Mouse (Mus musculus): ENCODE measurements at regions not wholly inside any gene's neighbourhood (a gene's known extent, or its start where the extent isn't known, plus 50 kb on each side); places are given as distances from the start of the nearest gene placed in this dataset.
"Not testable (repeated sequence)": the region's sequence is repeated elsewhere in the genome, so short reads cannot be mapped to it uniquely, and the experiment has no call there.

GRCm38 (mm10) chr15:96031085-96031780 is 240.6 kb downstream of the Ano6 start:
- DNase-seq, result no peak

DNA sequence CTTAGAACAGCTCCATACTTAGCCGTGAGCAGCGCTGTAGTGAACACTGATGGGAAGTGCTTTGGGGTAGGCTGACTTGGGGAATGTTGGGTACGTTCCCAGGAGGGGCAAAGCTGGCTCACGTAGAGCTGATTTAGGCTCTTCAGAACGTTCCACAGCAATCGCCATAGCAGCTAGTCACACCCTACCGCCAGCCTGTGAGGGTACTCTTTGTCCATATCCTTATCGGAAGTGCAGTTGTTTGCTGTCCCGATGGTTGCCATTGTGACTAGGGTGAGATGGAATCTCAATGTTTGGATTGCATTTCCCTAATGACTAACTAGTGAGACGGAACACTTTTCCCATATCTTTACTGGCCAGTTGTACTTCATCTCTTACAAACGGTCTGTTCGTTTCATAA is 244.6 kb downstream of the Ano6 start:
- no peak for DNase-seq

DNA sequence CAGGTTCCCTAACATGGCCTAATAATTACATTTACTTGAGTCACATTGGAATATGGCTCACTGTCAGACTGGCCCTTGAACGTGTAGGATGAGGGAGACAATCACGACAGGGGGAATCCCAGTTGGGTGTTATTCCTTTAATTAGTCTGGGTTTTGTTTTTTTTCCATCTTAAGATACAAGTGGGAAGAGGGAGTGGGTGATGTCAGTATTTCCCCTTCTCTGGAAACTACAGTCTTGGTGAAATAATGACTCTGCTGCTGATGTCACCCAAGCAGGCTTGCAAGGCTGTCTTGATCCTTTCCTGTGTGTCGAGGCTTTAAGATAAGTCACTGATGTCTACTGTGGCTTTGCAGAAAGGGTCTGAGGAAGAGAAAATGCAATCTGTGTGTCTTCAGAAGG is 241.8 kb upstream of the Arid2 start:
- DNase-seq, result no peak

GRCm38 (mm10) chr15:96046651-96047050 is 240.7 kb upstream of the Arid2 start:
- DNase-seq, result no peak

DNA sequence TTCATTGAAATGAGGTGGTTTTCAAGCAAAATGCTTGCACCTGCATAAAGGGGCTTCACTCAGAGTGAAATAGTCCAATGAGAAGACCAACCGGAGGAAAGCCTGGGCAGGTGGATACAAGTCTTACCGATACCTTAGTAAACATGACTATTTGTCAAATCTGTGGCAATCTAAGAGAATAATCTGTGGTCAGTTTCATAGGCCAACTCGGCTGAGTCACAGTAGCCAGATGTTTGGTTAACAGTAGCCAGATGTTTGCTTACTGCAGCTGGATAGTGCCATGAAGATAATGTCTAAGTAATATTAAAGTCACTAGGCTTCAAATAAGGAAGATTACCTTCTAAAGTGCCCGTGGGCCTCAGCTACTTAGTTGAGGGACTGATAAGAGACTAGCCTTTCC is 236.9 kb upstream of the Arid2 start:
- no peak for DNase-seq

DNA sequence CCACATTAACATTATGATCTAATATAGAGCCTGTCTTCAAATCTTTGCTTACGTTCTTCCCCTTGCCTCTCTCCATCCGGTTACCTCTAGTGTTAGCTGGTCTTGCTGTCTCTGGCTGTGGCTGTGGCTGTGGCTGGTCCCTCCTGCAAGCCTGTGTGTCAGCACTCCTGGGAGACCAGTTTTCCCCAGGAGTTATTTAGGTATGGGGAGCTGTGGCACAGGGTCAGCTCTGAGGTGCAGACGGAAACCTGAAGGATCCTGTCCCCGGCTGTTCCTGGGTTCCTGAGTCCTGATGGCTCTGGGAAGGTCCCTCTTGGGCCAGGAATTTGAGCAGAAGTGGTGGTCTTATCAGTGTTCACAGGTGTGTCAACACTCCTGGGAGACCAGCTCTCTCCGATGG is 234.7 kb upstream of the Arid2 start:
- no peak for DNase-seq

DNA sequence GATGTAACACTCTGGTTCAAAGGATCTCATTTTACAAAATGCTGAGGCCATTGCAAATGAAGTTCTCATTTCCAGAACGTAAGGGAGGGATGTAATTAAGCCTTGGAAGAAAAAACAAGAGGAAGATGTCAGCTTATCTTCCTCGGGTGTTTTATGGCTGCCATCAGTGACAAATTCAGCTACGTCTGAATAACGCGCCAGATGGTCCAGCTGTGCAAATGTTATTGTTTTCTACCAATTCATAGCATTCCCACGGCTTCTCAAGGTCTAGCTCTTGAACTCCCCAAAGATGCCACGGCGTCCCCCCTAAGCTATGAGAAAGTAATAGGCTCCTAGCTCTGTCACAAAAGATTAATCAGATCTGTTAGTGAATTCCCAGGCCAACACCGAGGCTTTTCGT is 232.0 kb upstream of the Arid2 start:
- DNase-seq, result no peak

DNA sequence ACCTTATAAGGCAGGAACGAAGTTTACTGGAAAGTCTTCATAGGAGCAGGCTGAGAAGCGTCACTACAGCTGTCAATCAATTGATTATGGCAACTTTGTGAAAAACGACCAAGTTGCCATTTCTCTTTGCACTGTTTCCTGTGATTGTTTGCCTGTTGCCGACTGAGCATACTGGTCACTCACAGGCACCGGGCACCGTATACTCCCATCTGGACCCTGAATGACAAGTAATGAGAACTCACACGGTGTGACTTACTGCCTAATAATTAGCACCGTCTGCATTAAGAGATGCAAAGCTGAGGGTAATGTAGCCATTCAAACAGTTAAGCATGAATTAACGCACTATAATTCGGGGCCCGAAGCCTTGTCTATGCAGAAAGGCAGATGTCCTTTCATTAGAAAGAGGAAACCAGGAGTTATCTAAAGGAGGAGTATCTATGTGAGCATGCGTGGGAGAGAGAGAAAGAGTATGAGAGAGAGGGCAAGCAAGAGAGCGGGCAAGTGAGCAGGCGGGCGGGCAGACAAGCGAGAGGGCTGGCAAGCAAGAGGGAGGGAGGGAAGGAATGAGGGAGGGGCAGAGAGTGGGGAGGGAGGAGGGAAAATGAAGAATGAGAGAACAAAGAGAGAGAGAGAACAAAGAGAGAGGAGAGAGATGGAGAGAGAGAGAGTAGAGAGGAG is 231.4 kb upstream of the Arid2 start:
- DNase-seq, result no peak

- DNase-seq, result no peak
These were observed 227.7 kb upstream of the Arid2 start for GRCm38 (mm10) chr15:96059623-96060022.

DNA sequence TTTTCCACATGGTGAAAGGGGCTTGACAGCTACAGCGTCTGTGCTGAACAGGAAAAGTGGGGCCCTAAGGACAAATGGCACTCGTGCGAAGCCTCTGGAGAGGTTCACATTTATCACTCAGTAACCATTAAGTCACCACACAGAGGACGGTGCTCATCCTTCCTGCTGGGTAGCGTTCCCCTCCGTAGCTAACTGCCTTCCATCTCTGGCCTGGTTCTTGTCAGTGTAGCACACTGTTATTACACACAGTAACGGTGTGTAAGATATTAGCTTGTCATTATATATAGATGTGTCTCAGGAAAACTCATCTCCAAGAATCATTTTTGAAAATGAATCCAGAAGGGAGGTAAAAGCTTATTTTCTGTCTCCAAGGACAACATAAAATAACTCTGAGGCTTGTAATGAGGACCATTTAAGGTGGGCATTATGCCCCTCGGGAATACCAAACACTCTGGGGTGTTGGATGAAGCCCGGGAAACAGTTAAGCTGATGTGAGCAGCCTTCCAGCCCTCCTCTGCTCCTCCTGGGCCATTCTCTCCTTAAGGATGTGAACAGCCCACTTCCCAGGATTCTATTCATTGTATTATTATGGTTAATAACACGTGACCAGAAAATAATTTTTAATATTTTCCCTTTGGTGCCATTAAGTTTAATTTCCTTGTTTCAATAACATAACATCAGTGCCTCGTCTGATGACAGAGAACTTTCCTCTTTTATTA is 222.7 kb upstream of the Arid2 start:
- no peak for DNase-seq

- no peak for DNase-seq
These were observed 211.7 kb upstream of the Arid2 start for GRCm38 (mm10) chr15:96075615-96076014.

DNA sequence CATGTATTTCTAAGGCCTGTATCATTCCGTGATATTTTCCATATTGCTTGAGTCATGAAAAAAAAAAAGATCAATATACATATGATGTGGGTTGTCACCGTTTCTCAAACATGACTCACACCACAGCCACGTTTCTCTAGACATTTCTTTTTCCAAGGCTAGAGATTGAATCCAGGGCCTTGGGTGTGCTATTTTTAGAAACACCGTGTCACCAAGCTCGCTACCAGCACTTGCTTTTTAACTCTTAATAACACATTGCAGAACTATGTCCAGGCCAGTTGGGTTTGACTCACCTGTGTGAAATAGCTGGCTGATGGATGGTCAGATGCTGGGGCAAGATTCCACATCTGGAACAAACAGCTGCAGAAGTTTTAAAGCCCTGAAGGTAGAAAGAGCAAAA is 209.6 kb upstream of the Arid2 start:
- DNase-seq, result no peak

DNA sequence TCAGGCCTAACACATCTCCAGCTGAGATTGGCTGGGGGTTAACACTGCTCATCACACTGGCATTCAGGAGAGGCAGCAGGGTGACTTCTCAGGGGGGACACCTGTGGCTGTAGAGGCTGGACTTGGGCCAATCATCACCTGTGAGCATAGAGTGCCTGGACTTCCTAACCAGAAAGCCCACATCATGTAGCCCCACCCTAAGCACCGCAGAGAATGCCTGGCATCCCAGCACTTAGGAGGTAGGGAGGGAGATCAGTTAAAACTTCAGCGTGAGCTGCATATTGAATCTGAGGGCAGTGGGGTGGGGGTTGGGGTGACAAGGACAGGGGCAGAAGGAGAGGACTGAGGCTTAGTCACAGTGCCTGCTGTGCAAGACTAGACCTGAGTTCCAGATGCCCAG is 208.7 kb upstream of the Arid2 start:
- DNase-seq, result no peak

- DNase-seq, result no peak
These were observed 197.6 kb upstream of the Arid2 start for GRCm38 (mm10) chr15:96089676-96090075.

DNA sequence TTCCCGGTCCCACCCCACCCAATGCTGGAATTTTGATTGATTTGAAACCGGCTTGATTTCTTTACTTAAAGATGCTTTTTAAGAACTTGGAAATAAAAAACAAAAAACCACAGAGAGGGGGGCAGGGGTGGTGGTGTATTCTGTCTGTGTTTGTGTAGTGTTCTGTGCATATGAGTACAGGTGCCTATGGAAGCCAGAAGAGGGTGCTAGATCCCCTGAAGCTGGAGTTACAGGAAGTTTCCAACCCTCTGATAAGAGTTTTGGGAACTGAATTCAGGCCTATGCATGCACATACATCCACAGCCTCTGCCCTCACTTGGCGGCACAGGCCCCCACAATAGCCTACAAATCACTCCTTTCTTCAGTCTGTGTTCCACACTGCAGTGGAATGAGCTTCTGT is 190.9 kb upstream of the Arid2 start:
- no peak for DNase-seq

DNA sequence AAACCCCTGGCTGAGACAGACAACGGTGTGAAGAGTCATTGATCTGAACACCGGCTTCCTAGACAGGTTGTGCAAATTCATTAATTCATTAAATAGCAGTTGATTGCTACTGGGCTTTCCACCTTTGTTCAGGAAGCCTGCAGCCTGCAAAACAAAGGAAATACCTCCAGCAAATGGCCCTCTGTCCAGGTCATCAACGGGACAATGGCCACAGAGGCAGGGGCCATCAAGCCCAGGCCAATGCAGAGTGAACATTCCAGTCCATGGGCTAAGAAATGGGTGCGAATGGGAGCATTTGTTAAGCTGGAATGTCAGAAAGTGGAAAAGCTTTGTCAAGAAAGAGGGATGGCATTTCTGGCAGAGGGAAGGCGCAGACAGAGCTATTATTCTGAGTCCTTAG is 188.5 kb upstream of the Arid2 start:
- DNase-seq, result no peak

- not testable (repeated sequence) for DNase-seq
These were observed 187.3 kb upstream of the Arid2 start for GRCm38 (mm10) chr15:96099844-96100640.

GRCm38 (mm10) chr15:96103737-96104136 is 183.6 kb upstream of the Arid2 start:
- no peak for DNase-seq

GRCm38 (mm10) chr15:96107503-96107902 is 179.8 kb upstream of the Arid2 start:
- no peak for DNase-seq

- DNase-seq, result no peak
These were observed 174.2 kb upstream of the Arid2 start for GRCm38 (mm10) chr15:96113091-96113490.

- no peak for DNase-seq
These were observed 172.7 kb upstream of the Arid2 start for GRCm38 (mm10) chr15:96114616-96115015.

GRCm38 (mm10) chr15:96115196-96115595 is 172.1 kb upstream of the Arid2 start:
- DNase-seq, result peak; percentile 9

DNA sequence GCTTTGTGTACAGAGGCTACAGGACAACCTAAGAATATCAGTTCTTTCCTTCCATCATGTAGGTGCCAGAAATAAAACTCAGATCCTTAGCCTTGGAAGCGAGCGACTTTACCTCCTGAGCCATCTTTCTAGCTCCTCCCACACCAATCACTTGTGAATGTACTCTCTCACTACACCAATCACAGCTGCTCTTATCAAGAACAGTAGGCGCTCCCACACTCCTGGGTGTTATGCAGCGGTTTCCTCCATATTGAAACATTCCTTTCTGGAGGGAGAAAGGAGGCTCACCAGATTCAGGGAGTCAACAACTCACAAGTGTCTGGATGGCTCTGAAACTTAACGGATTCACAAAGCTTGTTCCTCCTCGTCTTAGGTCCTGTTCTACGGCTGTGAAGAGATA is 168.1 kb upstream of the Arid2 start:
- no peak for DNase-seq

All from layer of hippocampus, adult 9-11 months (tissue).